Mouse (Mus musculus): ENCODE data around the gene Lcmt1.

GRCm38 (mm10) chr7:123344079-123344780 is 25.4 kb upstream of the Lcmt1 start:
- TF ChIP-seq GATA1 (IDR thresholded peaks at IDR 0.05; ENCODE audit: low read length) (no peak), TAL1 (IDR thresholded peaks at IDR 0.05; ENCODE audit: low read length) (no peak)

All from erythroblast, embryonic 14.5 days (primary cell).